In the genomic region with DNA sequence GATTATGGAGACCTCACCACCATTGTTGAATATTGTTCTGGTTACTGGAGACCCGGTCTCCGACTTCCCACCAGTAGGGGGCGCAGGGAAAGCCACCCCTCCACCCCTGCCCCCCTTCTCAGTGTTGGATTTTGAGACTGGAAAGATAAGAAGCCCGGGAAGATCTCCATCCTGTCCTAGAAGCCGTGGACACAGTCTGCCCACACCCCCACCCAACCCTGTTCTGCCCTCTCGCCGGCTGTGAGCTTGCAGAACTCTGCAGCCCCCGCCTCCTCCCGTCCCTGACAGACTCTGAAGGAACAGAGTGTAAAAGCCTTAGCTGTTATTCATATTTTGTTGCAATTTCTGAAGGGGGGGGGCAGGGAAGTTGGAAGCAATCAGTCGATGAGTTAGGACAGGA, we compare ENCODE assay signal across 9 mouse cellular contexts. TPM values are rescaled to one million over a fixed set of nuclear protein-coding genes. Genes with fewer than 3 reads are reported as not detected.
DNase-seq lines count a peak whose midpoint lies in the region; ATAC-seq lines count a peak whose summit lies in the region.
"Had no signal": no experiment of that assay in that cellular context is flagged by ENCODE, and none has a peak within 500 bp of the region (broad histone marks: within the 10 kb centered on the region; RNA-seq: fewer than 3 reads in every experiment).

No protein-coding gene starts in this region.

- H3K27ac ChIP-seq in heart, embryonic 12.5 days (ENCODE audit: poor library complexity, severe bottlenecking): peak overlapping the region; percentile 83
- H3K27ac ChIP-seq in kidney, embryonic 16.5 days (ENCODE audit: low read length): peak overlapping the region; percentile 87

- 7% methylated on average over 10 of the region's 10 CpGs for WGBS in heart, embryonic 12.5 days
- 4% methylated on average over 10 of the region's 10 CpGs for WGBS in kidney, embryonic 16.5 days

- no peak overlapping the region for H3K4me3 ChIP-seq in heart, embryonic 12.5 days
- H3K4me3 ChIP-seq in kidney, embryonic 16.5 days (ENCODE audit: low read length): peak overlapping the region; percentile 6; the same call in 1 of the 2 replicates
- H3K4me3 ChIP-seq: erythroblast, embryonic 14.5 days had no signal

- no peaks in the 10 kb centered on the region for H3K9me3 ChIP-seq in heart, embryonic 12.5 days (replicated peaks)
- no peaks in the 10 kb centered on the region for H3K9me3 ChIP-seq in kidney, embryonic 16.5 days (ENCODE audit: low read length)

- ATAC-seq in heart, embryonic 12.5 days (ENCODE audit: insufficient number of reproducible peaks, low FRiP score): peak; percentile 52
- peak; percentile 73 for ATAC-seq in kidney, embryonic 16.5 days (ENCODE audit: low FRiP score, low TSS enrichment)
- no peak for ATAC-seq in erythroblast, adult 5-6 weeks (replicated peaks; ENCODE audit: low FRiP score, poor library complexity, severe bottlenecking)

- peak overlapping the region; percentile 44 for H3K9ac ChIP-seq in heart, embryonic 12.5 days
- peak overlapping the region; percentile 43 for H3K9ac ChIP-seq in kidney, embryonic 16.5 days (replicated peaks; ENCODE audit: low read length)

- DNase-seq in urinary bladder, postnatal 14 days (ENCODE audit: low spot score): peak; percentile 83
- no peak for DNase-seq in urinary bladder, adult 18-20 months (ENCODE audit: low spot score in 2 of 2)
- peak; percentile 61 to 72 for DNase-seq in cerebellum, postnatal 36 days
- DNase-seq in lung, postnatal 25 days (ENCODE audit: low spot score): peak; percentile 85
- peak; percentile 86 for DNase-seq in retina, embryonic 14.5 days (ENCODE audit: low spot score)

- peaks cover 74% of the 10 kb centered on the region for H3K4me1 ChIP-seq in heart, embryonic 12.5 days (replicated peaks)
- peaks cover 67% of the 10 kb centered on the region for H3K4me1 ChIP-seq in kidney, embryonic 16.5 days (ENCODE audit: insufficient read depth, low read length)

- peaks cover 46% of the 10 kb centered on the region for H3K36me3 ChIP-seq in heart, embryonic 12.5 days
- peaks cover 14% of the 10 kb centered on the region; the same call in 1 of the 2 replicates for H3K36me3 ChIP-seq in kidney, embryonic 16.5 days (ENCODE audit: insufficient read depth, low read length)

- no peaks in the 10 kb centered on the region for H3K27me3 ChIP-seq in heart, embryonic 12.5 days (replicated peaks)
- no peaks in the 10 kb centered on the region for H3K27me3 ChIP-seq in kidney, embryonic 16.5 days (ENCODE audit: insufficient read depth, low read length)

- H3K4me2 ChIP-seq in heart, embryonic 12.5 days: peak overlapping the region; percentile 55
- H3K4me2 ChIP-seq in kidney, embryonic 16.5 days (replicated peaks; ENCODE audit: low read depth, low read length): peak overlapping the region; percentile 39

RNA-seq across cellular contexts. Expression of a gene that starts 26.8 kb away (rescaled TPM):
- 33.8 and 35.1 TPM in 2 replicates for polyA plus RNA-seq in heart, embryonic 12.5 days (2016; fragmentation: Nextera tagmentation; extraction: Ambion mirVana)
- polyA plus RNA-seq in kidney, embryonic 16.5 days (2015; fragmentation: Nextera tagmentation; extraction: Ambion mirVana): 31.4 and 32.5 TPM in 2 replicates
- total RNA-seq in erythroblast, adult 5-6 weeks (2015; ENCODE audit: low replicate concordance): 13.1 and 13.2 TPM in 2 replicates
- total RNA-seq in erythroblast, adult 5-6 weeks (2017; ENCODE audit: low replicate concordance): 2.8 TPM in 2 replicates

RNA-seq across cellular contexts. Expression of a gene that starts 28.4 kb away (rescaled TPM):
- polyA plus RNA-seq in heart, embryonic 12.5 days (2016; fragmentation: Nextera tagmentation; extraction: Ambion mirVana): 3.5 and 3.9 TPM in 2 replicates
- polyA plus RNA-seq in kidney, embryonic 16.5 days (2015; fragmentation: Nextera tagmentation; extraction: Ambion mirVana): 0.59 TPM in 1 of 2 replicates, not detected in the other
- not detected in 2 replicates for total RNA-seq in erythroblast, adult 5-6 weeks (2015; ENCODE audit: low replicate concordance)
- not detected in 2 replicates for total RNA-seq in erythroblast, adult 5-6 weeks (2017; ENCODE audit: low replicate concordance)
- polyA plus RNA-seq: erythroblast, embryonic 14.5 days had no signal

RNA-seq across cellular contexts. Expression of a gene that starts 46.8 kb away (rescaled TPM):
- 27.0 and 27.7 TPM in 2 replicates for polyA plus RNA-seq in heart, embryonic 12.5 days (2016; fragmentation: Nextera tagmentation; extraction: Ambion mirVana)
- polyA plus RNA-seq in kidney, embryonic 16.5 days (2015; fragmentation: Nextera tagmentation; extraction: Ambion mirVana): 36.2 and 38.6 TPM in 2 replicates
- 20.0 and 20.1 TPM in 2 replicates for total RNA-seq in erythroblast, adult 5-6 weeks (2015; ENCODE audit: low replicate concordance)
- 46.7 and 54.2 TPM in 2 replicates for total RNA-seq in erythroblast, adult 5-6 weeks (2017; ENCODE audit: low replicate concordance)

Comparison
In these comparisons a context has a peak if more than half of its experiments do, and no peak if none do; other contexts are left out.
1. DNase-seq: peak in urinary bladder, postnatal 14 days (single experiment), cerebellum, postnatal 36 days (2 of 2), lung, postnatal 25 days (single experiment) and retina, embryonic 14.5 days (single experiment); none in urinary bladder, adult 18-20 months (0 of 2).